Mouse (Mus musculus) right cerebral cortex, postnatal 25 days (tissue): ENCODE results near the gene Tent5d.

Experiments
- DNase-seq: peaks from one replicate; pipeline ENCODE4 v3.0.0; 2022

Tent5d gene

DNA sequence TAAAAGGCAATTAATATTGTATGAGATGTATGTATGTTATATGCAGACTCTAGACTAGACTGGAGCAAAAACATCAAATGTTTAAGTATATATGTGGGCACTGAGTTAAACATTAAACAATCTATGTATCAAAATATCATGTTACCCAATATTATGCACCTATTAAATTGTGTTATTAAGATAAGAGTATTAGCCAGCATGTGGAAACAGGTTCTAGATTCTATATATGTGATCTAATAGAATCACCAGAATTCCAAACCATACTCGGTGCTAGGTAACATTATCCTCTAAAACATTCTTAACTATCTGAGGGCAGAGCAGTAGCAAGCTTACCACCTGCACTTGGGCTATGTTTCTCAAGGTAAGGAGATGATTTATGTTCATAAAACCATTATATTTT lies at the start of gene Tent5d:
Gene Tent5d (plus strand): TSS at position 301 of the 400 bp plus-strand sequence.
- DNase-seq: no peak

DNA sequence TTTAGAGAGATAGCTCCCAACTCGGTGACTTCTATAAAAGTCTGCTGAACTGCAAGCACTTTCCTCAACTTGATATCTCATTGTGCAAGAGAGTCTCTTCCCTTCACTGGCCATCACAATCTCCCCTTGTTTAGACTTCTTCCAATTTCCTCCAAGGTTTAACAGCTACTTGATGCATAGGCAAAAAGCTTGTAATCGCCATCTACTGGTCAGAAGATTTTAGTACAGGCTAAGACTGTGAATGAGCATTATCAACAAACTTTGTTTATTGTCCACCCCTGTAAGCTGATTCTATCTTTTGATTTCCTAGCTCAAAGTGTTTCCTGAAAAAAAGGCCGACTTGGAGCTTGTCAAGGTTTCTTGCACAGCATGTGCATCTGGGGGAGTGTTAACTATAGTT lies 24.5 kb upstream of the Tent5d start:
- no peak for DNase-seq

DNA sequence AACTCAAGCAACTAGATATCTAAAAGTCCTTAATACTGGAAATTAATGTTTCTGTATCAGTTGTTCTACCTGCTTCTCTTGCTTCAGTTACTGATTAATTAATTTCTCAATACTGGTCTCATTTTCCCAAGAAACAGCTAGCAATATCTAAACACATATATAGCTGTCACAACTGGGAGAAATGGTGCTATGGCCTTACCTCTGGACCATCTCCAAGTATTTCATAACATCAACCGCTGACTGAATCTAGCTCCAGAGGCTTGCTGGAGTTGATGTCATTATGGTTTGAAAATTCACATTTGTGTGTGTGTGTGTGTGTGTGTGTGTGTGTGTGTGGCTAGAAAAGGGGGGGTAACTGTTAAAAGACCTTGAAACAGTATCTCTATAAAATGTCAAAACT lies 2.3 kb upstream of the Tent5d start:
- no peak for DNase-seq

DNA sequence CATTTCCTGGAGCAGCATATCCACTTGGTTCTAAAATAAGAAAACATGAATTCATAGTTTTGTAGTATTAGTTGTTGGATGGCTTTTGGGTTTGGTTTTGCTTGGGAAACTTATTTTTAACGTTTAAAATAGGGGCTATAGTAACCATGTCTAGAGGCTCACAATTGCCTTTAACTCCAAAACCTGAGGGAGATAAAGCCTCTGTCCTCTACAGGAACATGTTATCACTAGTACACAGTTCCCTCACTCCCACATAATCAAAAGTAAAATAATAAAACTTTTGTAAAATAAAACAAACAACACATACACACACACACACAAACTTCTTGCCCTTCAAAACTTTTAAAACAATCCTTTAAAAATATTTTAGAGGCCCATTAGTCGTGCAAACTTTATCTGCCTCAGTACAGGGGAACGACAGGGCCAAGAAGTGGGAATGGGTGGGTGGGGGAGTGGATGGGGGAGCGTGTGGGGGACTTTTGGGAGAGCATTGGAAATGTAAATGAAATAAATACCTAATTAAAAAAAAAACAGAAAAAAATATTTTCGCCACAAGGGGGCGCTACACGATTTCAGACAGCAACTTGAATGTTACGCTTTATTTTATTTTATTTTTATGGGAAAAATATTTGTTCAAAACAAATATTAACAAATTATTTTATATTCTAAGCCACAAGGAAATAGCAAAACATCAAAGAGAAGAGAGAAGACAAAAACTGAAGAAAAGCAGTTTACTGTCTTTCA lies 1.5 kb upstream of the Tent5d start:
- no peak for DNase-seq

DNA sequence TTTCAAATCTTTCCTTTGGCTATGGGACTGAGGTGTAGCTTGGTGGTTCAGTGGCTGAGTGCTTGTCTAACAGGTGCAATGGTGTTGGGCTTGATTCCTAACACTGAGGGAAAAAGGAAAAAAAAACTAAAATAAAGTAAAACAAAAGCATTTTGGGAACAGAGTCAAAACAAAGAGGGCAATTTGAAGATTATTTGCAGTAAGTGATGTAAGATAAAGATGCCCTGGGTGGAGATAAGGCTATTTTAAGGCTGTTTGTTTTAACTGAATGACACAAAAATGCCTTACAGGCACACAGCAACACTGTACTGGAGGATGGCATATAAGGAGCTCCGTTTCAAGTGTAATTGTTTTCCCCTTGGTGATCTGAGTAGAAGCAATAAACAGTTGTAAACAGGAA lies 3.4 kb downstream of the Tent5d start:
- no peak for DNase-seq

DNA sequence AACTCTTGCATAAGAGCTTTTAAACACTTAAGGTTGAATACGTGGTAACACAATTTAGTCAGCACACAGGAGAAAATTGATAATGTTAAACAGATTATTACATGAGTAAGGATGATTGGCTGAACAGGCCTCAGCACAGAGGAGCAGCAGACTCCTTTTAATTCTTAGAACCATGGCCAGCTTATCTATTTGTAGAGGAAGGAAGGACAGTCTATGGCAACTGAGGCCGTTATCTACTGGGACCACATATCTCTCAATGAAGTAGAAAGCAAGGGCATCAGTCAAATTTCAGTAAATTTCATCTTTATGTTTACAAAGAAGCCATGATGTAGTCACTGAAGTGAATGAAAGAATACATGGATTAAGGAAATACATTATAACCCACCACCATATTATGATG lies 4.5 kb downstream of the Tent5d start:
- no peak for DNase-seq

DNA sequence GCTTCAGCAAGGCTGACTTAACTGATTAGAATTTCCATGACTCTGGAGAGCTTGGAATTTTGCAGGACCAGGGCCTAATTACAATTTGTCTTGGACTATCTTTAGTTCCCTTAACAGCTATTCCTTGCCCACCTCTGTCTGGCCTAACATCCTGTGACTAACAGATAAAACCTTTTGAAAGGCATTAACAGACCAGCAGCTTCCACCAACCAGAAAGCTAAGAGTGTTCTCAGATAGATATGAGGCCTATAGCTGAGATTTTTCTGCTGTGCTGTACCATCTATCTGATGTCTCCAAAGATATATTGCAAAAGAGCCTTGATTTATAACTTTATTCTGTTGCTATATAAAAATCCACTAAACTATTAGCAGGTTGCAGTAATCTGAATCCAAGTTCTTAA lies 19.7 kb downstream of the Tent5d start:
- DNase-seq: no peak

DNA sequence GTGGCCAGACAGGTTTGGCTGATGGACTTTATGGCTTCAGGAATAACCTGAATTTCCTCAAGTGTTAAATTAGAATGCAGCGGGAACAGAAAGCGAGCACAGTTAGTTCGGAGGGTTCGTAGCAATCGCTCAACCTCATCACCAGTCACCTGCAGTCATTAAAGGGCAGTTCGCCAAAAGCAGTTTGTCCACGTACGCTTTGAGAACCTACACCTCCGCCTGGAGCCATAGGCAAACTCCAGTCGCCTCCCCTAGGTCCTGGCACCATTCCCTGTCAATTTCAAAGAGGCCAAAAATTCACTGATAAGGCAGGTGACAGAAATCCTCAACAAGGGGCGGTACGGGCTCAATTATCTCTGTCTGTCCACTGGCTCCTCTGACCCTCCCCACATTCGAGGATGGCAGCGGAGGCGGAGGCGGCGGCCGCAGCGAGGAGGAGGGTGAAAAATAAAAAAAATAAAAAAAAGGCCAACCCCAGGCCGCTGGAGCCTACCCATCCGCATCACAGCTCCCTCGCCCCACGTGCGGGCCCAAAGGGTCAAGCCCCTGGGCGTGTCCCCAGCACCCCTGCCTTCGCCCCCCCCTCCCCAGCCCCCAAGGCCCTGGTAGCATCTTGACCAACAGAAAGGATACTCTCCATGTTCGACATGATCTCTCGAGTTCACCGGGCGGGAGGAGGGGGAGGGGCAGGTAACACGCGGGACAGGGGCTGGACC lies 23.3 kb downstream of the Tent5d start:
- DNase-seq: peak; percentile 3

DNA sequence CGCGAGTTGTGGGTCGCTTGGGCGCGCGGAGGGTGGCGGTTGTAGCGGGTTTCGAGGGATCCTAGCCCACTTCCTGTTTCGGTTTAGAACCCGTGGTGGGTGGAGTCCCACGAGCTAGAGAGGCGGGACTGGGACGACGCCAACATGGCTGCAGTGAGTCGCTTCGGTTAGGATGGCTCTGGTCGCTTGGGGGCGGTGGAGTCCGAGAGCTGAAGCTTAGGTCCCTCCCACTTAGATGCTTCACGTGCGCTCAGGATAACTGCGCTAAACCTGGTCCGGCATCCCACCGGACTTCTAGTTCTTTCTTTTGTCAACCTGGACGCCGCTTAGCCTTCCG lies 23.8 kb downstream of the Tent5d start, which contains the start of gene 2610002M06Rik:
Gene 2610002M06Rik (minus strand): TSS at position 117 of the 337 bp plus-strand sequence.
- DNase-seq: peak; percentile 73

DNA sequence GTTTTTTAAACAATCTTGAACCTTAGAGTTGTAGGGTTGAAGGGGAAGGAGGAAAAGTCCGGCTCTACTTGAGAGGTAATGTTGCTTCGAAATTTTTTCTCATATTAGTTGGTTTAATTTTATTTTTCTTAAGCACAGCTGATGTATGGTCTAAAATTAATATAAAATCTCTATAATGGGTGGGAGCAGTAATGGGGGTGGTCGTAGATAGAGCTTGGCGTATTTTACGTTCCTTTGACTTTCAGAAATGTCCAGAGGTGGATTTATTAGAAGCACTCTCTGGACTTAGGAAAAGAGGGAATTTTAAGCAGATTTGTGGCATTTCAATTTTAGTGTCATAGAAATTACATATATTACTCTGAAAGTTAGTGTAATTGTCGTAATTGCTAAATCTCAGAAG lies 24.3 kb downstream of the Tent5d start:
- DNase-seq: no peak

DNA sequence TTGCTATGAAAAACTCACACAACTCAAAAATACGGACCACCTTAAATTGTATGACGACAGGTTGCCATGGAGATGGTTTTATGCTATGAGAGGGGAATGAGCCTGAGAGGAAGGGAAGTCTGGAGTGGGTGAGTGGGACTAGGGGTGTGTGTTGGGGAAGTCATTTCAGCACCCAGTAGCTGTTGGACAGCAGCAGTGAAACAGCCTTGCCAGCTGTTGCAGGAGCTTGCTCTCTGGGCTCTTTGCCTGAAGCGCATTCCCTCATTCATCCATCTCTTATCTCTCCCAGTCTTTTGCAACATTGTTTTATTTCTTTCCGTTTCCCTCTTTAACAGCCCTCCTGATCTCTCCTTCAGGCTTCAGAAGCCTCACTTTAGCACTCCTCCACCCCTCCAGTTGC lies 65.8 kb downstream of the Tent5d start:
- no peak for DNase-seq
